Mouse (Mus musculus) MEL (cell line): Measurements from ENCODE around the gene Slit1. TPM values are rescaled to one million over a fixed set of nuclear protein-coding genes. Genes with fewer than 3 reads are reported as not detected.
A peak's percentile ranks its signal among the peaks of the same experiment; 100 is the strongest.

Experiments
- DNase-seq: peaks from one replicate; pipeline ENCODE4 v3.0.0; 2011; ENCODE audit warnings: low read depth, low spot score
- H3K27ac ChIP-seq: 2 replicates; pipeline ENCODE4 v1.5.1; 2012; ENCODE audit warnings: low read depth, mild to moderate bottlenecking, control low read depth, low read length, moderate library complexity; ENCODE audit not compliant: control insufficient read depth
- H3K27me3 ChIP-seq, 2 experiments: fragments of 150-350 bp in 1 of 2; sonication (generic) in 1 of 2; 2 replicates each; pipeline ENCODE4 v1.6.1; 2012; ENCODE audit warnings: low read length in 2 of 2, mild to moderate bottlenecking in 2 of 2, improper control_type of control experiment in 1 of 2, moderate library complexity in 1 of 2; ENCODE audit not compliant: insufficient read depth in 2 of 2, control insufficient read depth in 1 of 2
- H3K36me3 ChIP-seq, 2 experiments: 2 replicates each; pipeline ENCODE4 v1.6.1; 2012 to 2014; ENCODE audit warnings: low read length in 2 of 2, improper control_type of control experiment in 1 of 2, inconsistent platforms in 1 of 2, mild to moderate bottlenecking in 1 of 2; ENCODE audit not compliant: insufficient read depth in 2 of 2, control insufficient read depth in 1 of 2
- H3K4me1 ChIP-seq, 2 experiments: fragments of 150-350 bp in 1 of 2; sonication (generic) in 1 of 2; 2 replicates each; pipeline ENCODE4 v1.6.1; 2012; ENCODE audit warnings: low read length in 2 of 2, improper control_type of control experiment in 1 of 2, mild to moderate bottlenecking in 1 of 2; ENCODE audit not compliant: insufficient read depth in 2 of 2, control insufficient read depth in 1 of 2
- H3K4me3 ChIP-seq, 2 experiments: fragments of 150-350 bp in 1 of 2; sonication (generic) in 1 of 2; 2 replicates each; pipeline ENCODE4 v1.5.1; 2012; ENCODE audit warnings: low read depth in 2 of 2, low read length in 2 of 2, mild to moderate bottlenecking in 2 of 2, moderate library complexity in 2 of 2, control low read depth in 1 of 2, improper control_type of control experiment in 1 of 2; ENCODE audit not compliant: control insufficient read depth in 1 of 2, insufficient read depth in 1 of 2
- H3K79me2 ChIP-seq: 2 replicates; pipeline ENCODE4 v1.6.1; 2012; ENCODE audit warnings: mild to moderate bottlenecking, low read length, moderate library complexity; ENCODE audit not compliant: control insufficient read depth, poor library complexity, insufficient read depth
- H3K9ac ChIP-seq: 2 replicates; pipeline ENCODE4 v1.6.1; 2012; ENCODE audit warnings: low read depth, mild to moderate bottlenecking, control low read depth, low read length, moderate library complexity; ENCODE audit not compliant: control insufficient read depth, poor library complexity, severe bottlenecking
- H3K9me3 ChIP-seq: fragments of 150-350 bp; sonication (generic); replicated peaks from 2 replicates; pipeline ENCODE4 v1.6.1; 2012; ENCODE audit warnings: mild to moderate bottlenecking, low read length, improper control_type of control experiment, moderate library complexity; ENCODE audit not compliant: insufficient read depth
- BHLHE40 ChIP-seq: IDR thresholded peaks from 2 replicates; pipeline ENCODE4 v1.6.1; 2012; ENCODE audit warnings: low read depth, mild to moderate bottlenecking, inconsistent platforms, low read length, improper control_type of control experiment, borderline replicate concordance
- CHD1 ChIP-seq: IDR thresholded peaks from 2 replicates; pipeline ENCODE4 v1.6.1; 2012; ENCODE audit warnings: low read depth, mild to moderate bottlenecking, inconsistent platforms, low read length, improper control_type of control experiment
- CHD2 ChIP-seq: IDR thresholded peaks from 2 replicates; pipeline ENCODE4 v1.6.1; 2011; ENCODE audit warnings: low read length, improper control_type of control experiment
- ELF1 ChIP-seq: IDR thresholded peaks from 2 replicates; pipeline ENCODE4 v1.6.1; 2014; ENCODE audit warnings: low read depth, mild to moderate bottlenecking, inconsistent platforms, low read length, improper control_type of control experiment, moderate library complexity
- ETS1 ChIP-seq: IDR thresholded peaks from 2 replicates; pipeline ENCODE4 v1.6.1; 2012; ENCODE audit warnings: low read depth, mild to moderate bottlenecking, inconsistent platforms, low read length, improper control_type of control experiment, moderate library complexity
- GABPA ChIP-seq: IDR thresholded peaks from 2 replicates; pipeline ENCODE4 v1.6.1; 2012; ENCODE audit warnings: low read depth, mild to moderate bottlenecking, inconsistent platforms, low read length, improper control_type of control experiment, moderate library complexity
- GATA1 ChIP-seq: IDR thresholded peaks from 2 replicates; pipeline ENCODE4 v1.6.1; 2011; ENCODE audit warnings: low read depth, low read length, improper control_type of control experiment
- JUND ChIP-seq: IDR thresholded peaks from 2 replicates; pipeline ENCODE4 v1.6.1; 2011; ENCODE audit warnings: low read depth, mild to moderate bottlenecking, improper control_type of control experiment, low read length
- KAT2A ChIP-seq: conservative IDR thresholded peaks from 2 replicates; pipeline ENCODE4 v1.6.1; 2012; ENCODE audit warnings: low read depth, low read length, improper control_type of control experiment, inconsistent platforms
- MAFK ChIP-seq: IDR thresholded peaks from 2 replicates; pipeline ENCODE4 v1.6.1; 2011; ENCODE audit warnings: low read depth, mild to moderate bottlenecking, low read length, improper control_type of control experiment, borderline replicate concordance
- MAZ ChIP-seq: IDR thresholded peaks from 2 replicates; pipeline ENCODE4 v1.6.1; 2012; ENCODE audit warnings: low read depth, mild to moderate bottlenecking, inconsistent platforms, low read length, improper control_type of control experiment
- MEF2A ChIP-seq: IDR thresholded peaks from 2 replicates; pipeline ENCODE4 v1.6.1; 2014; ENCODE audit warnings: low read depth, mild to moderate bottlenecking, inconsistent platforms, low read length, improper control_type of control experiment; ENCODE audit not compliant: poor library complexity, insufficient replicate concordance, severe bottlenecking; ENCODE audit errors: extremely low read depth
- MYB ChIP-seq: IDR thresholded peaks from 2 replicates; pipeline ENCODE4 v1.6.1; 2011; ENCODE audit warnings: mild to moderate bottlenecking, low read depth, low read length, improper control_type of control experiment
- MYC ChIP-seq: IDR thresholded peaks from 2 replicates; pipeline ENCODE4 v1.6.1; 2011; ENCODE audit warnings: low read depth, mild to moderate bottlenecking, low read length, improper control_type of control experiment, moderate library complexity
- NRF1 ChIP-seq: IDR thresholded peaks from 2 replicates; pipeline ENCODE4 v1.6.1; 2014; ENCODE audit warnings: low read depth, mild to moderate bottlenecking, inconsistent platforms, low read length, improper control_type of control experiment, moderate library complexity; ENCODE audit not compliant: poor library complexity, insufficient read depth, severe bottlenecking
- POLR2A ChIP-seq, 2 experiments: IDR thresholded peaks; 2 replicates each; pipeline ENCODE4 v1.6.1; 2011 to 2012; ENCODE audit warnings: low read length in 2 of 2, mild to moderate bottlenecking in 2 of 2, control low read depth in 1 of 2, improper control_type of control experiment in 1 of 2, low read depth in 1 of 2, moderate library complexity in 1 of 2; ENCODE audit not compliant: control insufficient read depth in 1 of 2, insufficient read depth in 1 of 2, poor library complexity in 1 of 2
- POLR2AphosphoS5 ChIP-seq: IDR thresholded peaks from 2 replicates; pipeline ENCODE4 v1.6.1; 2012; ENCODE audit warnings: low read depth, borderline replicate concordance, mild to moderate bottlenecking, inconsistent platforms, low read length, moderate library complexity, mixed read lengths
- TBP ChIP-seq: IDR thresholded peaks from 2 replicates; pipeline ENCODE4 v1.8.0; 2011; ENCODE audit warnings: low read depth, low read length, improper control_type of control experiment
- UBTF ChIP-seq: IDR thresholded peaks from 2 replicates; pipeline ENCODE4 v1.6.1; 2012; ENCODE audit warnings: low read depth, mild to moderate bottlenecking, inconsistent platforms, low read length, improper control_type of control experiment, moderate library complexity, borderline replicate concordance; ENCODE audit not compliant: insufficient read depth
- USF1 ChIP-seq: IDR thresholded peaks from 2 replicates; pipeline ENCODE4 v1.6.1; 2014; ENCODE audit warnings: low read depth, mild to moderate bottlenecking, inconsistent platforms, low read length, improper control_type of control experiment, moderate library complexity
- USF2 ChIP-seq, 2 experiments: IDR thresholded peaks; 2 replicates each; pipeline ENCODE4 v1.6.1; 2011 to 2012; ENCODE audit warnings: improper control_type of control experiment in 2 of 2, low read length in 2 of 2, borderline replicate concordance in 1 of 2, inconsistent platforms in 1 of 2, low read depth in 1 of 2, mild to moderate bottlenecking in 1 of 2; ENCODE audit not compliant: insufficient read depth in 1 of 2
- ZC3H11A ChIP-seq: IDR thresholded peaks from 2 replicates; pipeline ENCODE4 v1.6.1; 2012; ENCODE audit warnings: low read depth, mild to moderate bottlenecking, inconsistent platforms, low read length, improper control_type of control experiment
- ZMIZ1 ChIP-seq: IDR thresholded peaks from 2 replicates; pipeline ENCODE4 v1.6.1; 2012; ENCODE audit warnings: low read depth, mild to moderate bottlenecking, inconsistent platforms, low read length, improper control_type of control experiment, moderate library complexity
- ZNF384 ChIP-seq: IDR thresholded peaks from 2 replicates; pipeline ENCODE4 v1.6.1; 2012; ENCODE audit warnings: low read depth, mild to moderate bottlenecking, inconsistent platforms, low read length, improper control_type of control experiment
- polyA plus RNA-seq, 2 experiments: library from polyadenylated mRNA; stranded (reverse) in 1 of 2; unstranded in 1 of 2; fragments of >175 nt in 1 of 2; fragments of >200 nt in 1 of 2; gene quantifications; 2 replicates each; pipeline versions ENCODE4 v1.2.1 to v1.2.4; 2012; ENCODE audit warnings: low replicate concordance in 2 of 2, low read depth in 1 of 2; ENCODE audit not compliant: insufficient read length in 2 of 2, insufficient read depth in 1 of 2, missing spikeins in 1 of 2
- total RNA-seq: library from RNA; depleted of rRNA; stranded (reverse); fragments of 300-350 nt; gene quantifications from 2 replicates; pipeline ENCODE4 v1.2.3, GENCODE M21; 2012

The Slit1 gene
- total and polyA plus RNA-seq, 3 experiments, result 0.04 TPM; not detected in 1

DNA sequence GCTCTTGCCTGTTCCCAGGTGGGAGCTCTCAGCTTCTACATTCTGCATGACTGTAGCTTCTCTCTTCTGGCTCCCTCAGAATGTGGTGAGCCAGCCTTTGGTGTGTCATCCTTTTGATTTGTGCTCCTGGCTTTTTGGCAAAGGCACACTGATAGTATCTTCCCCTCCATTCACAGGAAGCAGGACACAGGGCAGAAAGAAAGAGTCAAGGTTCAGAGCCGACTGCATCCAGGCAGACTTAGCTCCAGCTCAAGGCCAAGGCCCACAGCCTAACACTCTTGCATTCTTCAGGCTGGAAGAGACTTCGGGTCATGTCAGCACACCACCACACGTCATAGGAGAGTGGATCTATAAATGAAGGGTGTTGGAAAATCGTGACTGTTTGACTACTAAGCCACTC, 77.5 kb downstream of the Slit1 start:
- no peak for DNase-seq
- Histone ChIP-seq H3K4me1 (peaks cover 0 to 5% of the 10 kb centered on the region in 2 experiments; a peak in 1 of 4 replicates), H3K36me3 (no peaks in the 10 kb centered on the region), H3K27me3 (peaks cover 13 to 27% of the 10 kb centered on the region in 2 experiments), H3K9ac (no peak overlapping the region), H3K9me3 (no peaks in the 10 kb centered on the region), H3K4me3 (no peak overlapping the region), H3K79me2 (no peaks in the 10 kb centered on the region), H3K27ac (no peak overlapping the region)
- TF ChIP-seq JUND (no peak), UBTF (no peak), KAT2A (no peak), MYC (no peak), POLR2A (IDR thresholded peaks at IDR 0.05; ENCODE audit: control insufficient read depth in 1 of 2, insufficient read depth in 1 of 2, low read depth in 1 of 2, low read length in 2 of 2, poor library complexity in 1 of 2) (no peak), GATA1 (no peak), ZMIZ1 (no peak), NRF1 (no peak), CHD2 (no peak), ELF1 (no peak), MAFK (no peak), GABPA (no peak)

DNA sequence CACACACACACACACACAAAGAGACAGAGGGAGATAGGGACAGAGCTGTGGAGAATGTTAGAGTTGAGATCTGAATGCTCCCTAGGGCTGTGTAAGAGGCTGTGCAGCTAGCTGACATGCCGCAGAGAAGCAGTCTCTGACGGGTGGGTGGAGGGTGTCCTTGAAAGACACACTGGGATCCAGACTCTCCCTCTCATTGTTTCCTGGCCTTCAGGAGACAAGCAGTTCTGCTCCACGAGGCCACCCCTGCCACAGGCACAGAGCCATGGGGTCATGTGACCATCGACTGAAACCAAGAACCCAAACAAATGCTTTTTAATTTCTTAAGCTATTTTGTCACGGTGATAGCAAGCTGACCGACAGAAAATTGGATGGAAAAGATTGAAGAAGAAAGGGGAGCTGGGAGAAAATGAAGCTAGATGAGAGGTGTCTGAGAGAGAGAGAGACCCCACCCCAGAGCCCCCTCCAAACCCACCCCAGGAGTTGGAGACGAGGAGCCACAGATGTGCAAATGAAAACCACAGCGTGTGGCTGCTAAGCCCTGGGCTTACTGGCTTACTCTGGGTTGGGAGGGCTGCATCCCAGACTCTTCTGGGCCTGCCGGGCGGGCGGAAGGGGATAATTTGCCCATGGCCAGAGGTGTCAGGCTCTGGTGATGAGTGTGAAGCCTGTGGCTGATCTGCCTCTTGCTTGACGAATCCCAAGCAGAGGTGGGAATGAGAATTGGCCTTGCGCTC, 79.8 kb downstream of the Slit1 start:
- H3K4me3 ChIP-seq, result no peak overlapping the region
- H3K27me3 ChIP-seq, result peaks cover 10 to 19% of the 10 kb centered on the region in 2 experiments
- H3K9me3 ChIP-seq, result no peaks in the 10 kb centered on the region
- no peak for DNase-seq
- H3K36me3 ChIP-seq, result no peaks in the 10 kb centered on the region
- peak; percentile 35; the same call in 1 of the 2 replicates for TF ChIP-seq USF1
- TF ChIP-seq MYB, result no peak
- TF ChIP-seq, all 39 proteins: peak for 1
- Histone ChIP-seq H3K79me2 (no peaks in the 10 kb centered on the region), H3K9ac (no peak overlapping the region), H3K4me1 (peaks cover 0 to 5% of the 10 kb centered on the region in 2 experiments; a peak in 1 of 4 replicates), H3K27ac (no peak overlapping the region)

DNA sequence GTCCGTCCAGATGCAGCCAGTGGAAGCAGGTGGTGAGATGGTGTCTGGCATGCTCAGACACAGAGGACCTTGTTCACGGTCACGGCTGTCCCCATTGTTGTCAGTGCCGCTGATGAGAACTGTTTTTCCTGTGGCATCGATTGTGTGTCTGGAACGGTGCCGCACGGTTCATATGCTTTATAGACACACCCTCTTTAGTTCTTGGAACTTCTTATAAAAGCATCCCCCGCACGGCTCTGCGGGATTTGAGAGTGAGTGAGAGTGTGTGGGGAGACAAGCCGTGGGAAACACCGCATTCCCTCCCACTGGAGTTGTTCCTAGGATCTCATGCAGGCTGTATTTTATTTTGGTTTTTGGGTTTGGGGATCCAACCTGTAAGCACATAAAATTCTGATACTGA, 82.0 kb downstream of the Slit1 start:
- Histone ChIP-seq H3K27me3 (peaks cover 8 to 12% of the 10 kb centered on the region in 2 experiments), H3K27ac (no peak overlapping the region), H3K36me3 (no peaks in the 10 kb centered on the region), H3K9ac (no peak overlapping the region), H3K79me2 (no peaks in the 10 kb centered on the region), H3K4me3 (no peak overlapping the region), H3K9me3 (no peaks in the 10 kb centered on the region), H3K4me1 (no peaks in the 10 kb centered on the region)
- DNase-seq, result no peak
- TF ChIP-seq POLR2AphosphoS5 (no peak), KAT2A (no peak), MAFK (no peak), MEF2A (no peak), ETS1 (no peak), BHLHE40 (no peak), ZMIZ1 (no peak), ZC3H11A (no peak), USF1 (no peak), USF2 (IDR thresholded peaks at IDR 0.05; ENCODE audit: borderline replicate concordance in 1 of 2, insufficient read depth in 1 of 2, low read depth in 1 of 2, low read length in 2 of 2) (no peak), MAZ (no peak), TBP (no peak), ZNF384 (no peak), CHD1 (no peak)
